Mouse (Mus musculus): Measurements from ENCODE around the gene Ttc9.

Ttc9 gene

DNA sequence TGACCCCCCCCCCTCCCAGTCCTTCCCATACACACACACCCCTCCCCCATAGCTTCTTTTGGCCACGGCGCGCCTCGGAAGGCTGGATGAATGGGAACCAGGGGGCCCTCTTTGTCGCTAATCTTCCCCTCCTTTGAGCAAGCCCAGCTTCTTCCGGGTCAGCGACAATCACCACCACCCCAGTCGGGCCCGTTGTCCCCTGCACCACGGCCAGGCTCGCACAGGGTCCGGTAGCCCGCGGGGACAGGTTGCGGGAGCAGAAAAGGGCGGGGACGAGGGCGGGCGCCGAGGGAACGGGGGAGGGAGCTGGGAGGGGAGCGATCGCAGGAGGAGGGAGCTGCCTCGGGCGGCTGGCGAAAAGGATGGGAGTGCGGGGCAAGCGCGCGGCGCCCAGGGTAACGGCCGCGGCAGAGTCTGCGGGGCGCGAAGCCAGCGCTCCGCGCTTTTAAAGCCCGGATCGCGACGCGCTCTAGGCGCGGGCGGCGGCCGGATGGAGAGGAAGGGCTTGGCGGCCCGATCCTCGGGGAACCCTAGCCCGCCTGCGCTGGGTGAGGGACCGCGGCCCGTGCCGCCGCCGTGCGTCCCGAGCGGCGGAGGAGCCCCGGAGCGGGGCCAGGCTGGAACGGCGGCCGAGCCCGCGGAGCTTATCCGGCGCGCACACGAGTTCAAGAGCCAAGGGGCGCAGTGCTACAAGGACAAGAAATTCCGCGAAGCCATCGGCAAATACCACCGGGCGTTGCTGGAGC lies at the start of gene Ttc9:
Gene Ttc9, plus strand, starts transcription at position 335 of the 746 bp plus-strand sequence.
- DNase-seq (ENCODE audit: low read depth): no peak

- DNase-seq (ENCODE audit: low read depth): peak; percentile 96
Measured at GRCm38 (mm10) chr12:81594902-81595671, 36.0 kb upstream of the Ttc9 start, which contains the start of gene Med6. Gene Med6 (minus strand): TSS chr12:81595008.

GRCm38 (mm10) chr12:81596547-81597262 lies 34.3 kb upstream of the Ttc9 start:
- no peak for DNase-seq (ENCODE audit: low read depth)

DNA sequence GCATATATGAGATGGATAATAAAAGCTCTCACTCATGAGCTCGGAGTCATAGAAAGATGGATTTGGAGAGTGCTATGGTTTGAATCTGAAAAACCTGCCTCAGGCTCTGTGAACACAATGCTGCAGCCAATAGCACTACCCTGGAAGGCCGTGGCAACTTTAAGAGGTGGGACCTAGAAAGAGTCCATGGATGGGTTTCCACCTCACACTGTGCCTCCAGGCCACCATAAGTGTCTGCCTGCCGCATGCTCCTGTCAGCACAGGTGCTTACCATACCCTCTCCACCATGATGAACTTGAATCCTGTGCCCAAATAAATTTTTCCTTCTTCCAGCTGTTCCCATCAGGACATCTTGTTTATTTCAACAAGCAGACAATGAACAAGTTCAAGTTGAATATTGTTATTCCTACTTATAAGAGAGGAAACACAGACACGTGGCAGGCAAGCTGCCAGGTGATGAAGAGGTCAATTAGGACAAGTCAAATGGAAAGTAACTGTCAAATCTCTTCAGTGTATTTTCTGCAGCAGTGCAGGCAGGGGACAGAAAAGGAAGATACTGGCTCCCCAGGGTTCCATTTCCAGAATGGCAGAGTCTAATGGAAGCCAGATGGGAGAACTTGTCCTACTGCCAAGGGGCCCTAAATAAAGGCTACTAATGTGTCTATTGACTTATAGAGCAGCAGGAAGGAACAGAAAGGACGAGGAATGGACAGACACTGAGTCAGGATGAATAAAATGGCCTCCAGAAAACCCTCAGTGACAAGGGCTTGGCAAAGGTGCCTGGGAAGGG lies 25.9 kb upstream of the Ttc9 start:
- no peak for DNase-seq (ENCODE audit: low read depth)

DNA sequence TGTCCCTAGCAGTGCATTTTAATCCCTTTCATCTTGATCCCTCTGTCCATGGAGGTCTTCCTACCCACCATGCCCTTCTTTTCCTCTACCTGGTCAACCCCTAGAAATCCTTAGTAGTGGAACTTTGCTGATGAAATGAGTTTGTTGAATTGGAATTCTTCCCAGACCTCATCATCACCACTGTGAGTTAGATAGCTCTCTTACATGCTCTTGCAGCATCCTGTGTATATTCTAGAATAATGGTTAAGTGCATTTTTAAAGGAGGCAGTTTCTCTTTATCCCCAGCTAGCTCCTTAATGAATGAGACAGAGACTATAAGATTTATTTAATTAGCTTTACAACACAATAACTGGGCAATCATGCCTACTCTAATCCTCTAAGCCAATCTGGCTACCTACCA lies 21.6 kb upstream of the Ttc9 start:
- no peak for DNase-seq (ENCODE audit: low read depth)

DNA sequence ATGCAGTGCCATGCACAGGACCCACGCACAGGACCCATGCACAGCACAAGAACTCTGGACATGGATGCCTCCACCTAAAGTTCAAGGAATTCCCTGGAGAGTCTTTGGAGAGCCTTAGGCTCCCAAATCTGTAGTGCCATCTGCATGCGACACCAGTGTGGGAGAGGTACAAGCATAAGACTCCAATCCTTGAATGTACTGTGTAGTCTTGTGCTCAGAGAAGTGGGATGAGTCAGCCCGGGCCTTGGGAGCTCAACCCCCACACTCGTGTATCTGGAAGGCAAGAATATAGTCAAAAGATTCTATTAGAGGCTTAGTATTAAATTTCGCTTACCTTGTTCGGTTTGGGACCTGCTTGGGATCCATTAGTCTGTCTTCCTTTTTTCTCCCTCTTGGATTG lies 15.2 kb upstream of the Ttc9 start:
- no peak for DNase-seq (ENCODE audit: low read depth)

- no peak for DNase-seq (ENCODE audit: low read depth)
Measured at GRCm38 (mm10) chr12:81616980-81617379, 14.1 kb upstream of the Ttc9 start.

GRCm38 (mm10) chr12:81619302-81619701 lies 11.7 kb upstream of the Ttc9 start:
- DNase-seq (ENCODE audit: low read depth): peak; percentile 69

DNA sequence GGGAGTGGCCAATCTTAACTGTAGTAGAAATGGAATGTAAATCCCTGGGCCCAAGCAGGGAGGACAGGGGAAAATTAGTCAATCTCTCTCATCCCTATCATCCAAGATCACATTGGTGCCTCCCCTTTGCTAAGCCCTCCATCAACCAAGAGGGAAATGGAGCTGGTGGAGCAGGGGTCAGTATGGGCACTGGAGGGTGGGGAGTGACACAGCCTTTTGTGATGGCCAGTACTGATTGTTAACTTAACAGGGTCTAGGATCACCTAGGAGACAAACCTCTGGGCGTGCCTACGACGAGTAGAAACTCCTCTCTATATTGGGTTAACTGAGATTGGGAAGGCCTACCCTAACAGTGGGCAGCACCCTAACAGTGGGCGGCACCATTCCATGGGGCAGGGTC lies 7.7 kb upstream of the Ttc9 start:
- no peak for DNase-seq (ENCODE audit: low read depth)

DNA sequence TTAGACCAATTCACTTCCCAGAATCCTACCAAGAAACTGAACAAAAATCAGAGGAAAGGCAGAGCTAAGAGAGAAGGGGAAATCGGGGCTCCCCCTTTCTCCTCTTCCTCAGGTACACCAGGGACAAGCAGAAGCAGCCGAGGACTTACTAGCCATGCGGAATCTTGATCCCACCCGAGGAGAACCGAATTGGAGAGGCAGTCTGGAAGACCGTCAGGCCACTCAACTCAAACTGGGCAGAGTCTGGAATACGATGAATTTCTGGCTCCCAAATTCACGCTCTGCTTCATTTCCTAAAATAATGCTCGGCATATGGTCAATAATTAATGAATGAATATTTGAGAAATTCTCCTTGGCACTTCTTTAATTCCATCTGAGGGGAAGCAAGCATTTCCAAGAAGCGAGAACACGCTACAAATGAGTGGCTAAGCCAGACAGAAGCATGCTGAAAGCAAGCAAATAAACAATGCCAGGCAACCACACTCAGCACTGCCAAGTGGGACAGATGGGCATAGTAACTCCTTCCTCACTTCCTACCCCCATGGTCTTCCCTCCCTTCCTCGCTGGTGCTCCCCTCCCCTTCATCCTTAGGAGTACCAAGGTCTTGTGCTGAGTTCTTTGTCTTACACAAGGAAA lies 4.7 kb upstream of the Ttc9 start:
- DNase-seq (ENCODE audit: low read depth): no peak

- DNase-seq (ENCODE audit: low read depth): no peak
Measured at GRCm38 (mm10) chr12:81627426-81627825, 3.6 kb upstream of the Ttc9 start.

DNA sequence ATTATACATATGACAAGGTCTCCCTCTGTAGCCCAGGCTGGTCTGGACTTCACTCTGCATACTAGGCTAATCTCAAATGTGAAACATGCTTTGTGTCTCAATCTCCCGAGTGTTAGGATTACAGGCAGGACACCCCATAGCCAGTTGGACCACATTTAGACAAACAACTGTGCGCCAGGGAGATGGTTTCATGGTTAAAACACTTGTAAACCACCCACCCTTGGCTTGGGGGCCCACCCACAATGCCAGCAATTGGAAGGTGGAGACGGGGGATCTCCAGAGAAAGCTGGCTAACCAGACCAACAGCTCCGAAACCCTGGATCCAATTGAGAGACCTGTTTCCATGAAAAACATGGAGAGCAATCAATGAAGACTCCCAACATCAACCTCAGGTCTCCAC lies 3.0 kb upstream of the Ttc9 start:
- no peak for DNase-seq (ENCODE audit: low read depth)

DNA sequence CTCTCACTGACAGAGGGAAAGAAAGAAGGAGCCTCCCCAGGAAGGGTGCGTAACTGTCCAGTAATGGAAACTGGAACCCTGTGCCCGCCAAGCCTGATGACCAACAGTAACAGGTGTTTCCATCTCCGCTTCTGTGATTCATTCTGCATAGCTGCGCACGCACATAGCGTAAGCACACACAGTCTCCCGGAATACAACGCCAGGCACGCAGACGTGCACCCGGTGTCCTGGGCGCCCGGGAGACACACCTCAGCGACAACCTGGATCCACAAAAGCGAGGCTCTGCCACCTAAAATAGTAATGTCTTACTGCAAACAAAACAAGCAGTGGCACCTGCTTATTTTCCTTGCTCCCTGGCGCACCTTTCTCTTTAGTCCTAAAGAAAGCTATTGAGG lies 532 bp upstream of the Ttc9 start:
- no peak for DNase-seq (ENCODE audit: low read depth)

GRCm38 (mm10) chr12:81631661-81632401 lies 782 bp downstream of the Ttc9 start:
- DNase-seq (ENCODE audit: low read depth): no peak

DNA sequence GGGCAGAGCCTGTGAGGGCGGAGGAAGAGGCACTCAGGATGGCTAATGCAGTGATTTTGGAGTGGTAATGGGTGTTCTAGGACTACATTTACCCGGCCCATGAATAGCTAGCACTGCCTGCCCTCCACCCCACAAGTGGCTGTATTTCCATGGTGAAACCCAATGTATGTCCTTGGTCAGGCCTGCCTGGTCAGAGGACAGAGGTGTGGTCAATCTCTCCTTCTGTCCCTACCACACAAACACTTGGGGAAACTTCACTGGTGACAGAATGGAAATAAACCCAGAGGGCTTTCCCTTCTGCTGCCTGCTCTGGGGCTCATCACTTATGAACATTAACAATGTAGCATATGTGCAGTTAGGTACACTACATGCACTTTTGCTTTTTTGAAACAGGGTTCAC lies 2.2 kb downstream of the Ttc9 start:
- DNase-seq (ENCODE audit: low read depth): no peak

DNA sequence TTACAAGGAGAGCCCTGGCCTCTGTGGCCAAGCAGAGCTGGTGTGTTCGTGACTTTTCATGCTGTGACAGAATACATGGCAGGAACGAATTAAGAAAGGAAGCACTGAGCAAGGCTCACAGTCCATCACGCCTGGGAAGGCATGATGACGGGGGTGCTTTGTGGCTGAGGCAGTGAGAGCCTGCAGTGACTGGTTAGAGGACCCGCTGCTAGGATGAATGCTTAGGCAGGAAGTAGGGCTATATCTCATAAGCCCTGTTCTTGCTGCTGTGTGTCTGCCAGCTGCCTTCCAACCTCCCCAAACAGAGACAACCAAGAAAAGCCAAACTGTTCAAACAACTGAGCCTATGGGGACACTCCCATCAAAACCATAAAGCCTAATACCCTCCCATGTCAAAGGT lies 9.6 kb downstream of the Ttc9 start:
- no peak for DNase-seq (ENCODE audit: low read depth)

- no peak for DNase-seq (ENCODE audit: low read depth)
Measured at GRCm38 (mm10) chr12:81642361-81643082, 11.5 kb downstream of the Ttc9 start.

DNA sequence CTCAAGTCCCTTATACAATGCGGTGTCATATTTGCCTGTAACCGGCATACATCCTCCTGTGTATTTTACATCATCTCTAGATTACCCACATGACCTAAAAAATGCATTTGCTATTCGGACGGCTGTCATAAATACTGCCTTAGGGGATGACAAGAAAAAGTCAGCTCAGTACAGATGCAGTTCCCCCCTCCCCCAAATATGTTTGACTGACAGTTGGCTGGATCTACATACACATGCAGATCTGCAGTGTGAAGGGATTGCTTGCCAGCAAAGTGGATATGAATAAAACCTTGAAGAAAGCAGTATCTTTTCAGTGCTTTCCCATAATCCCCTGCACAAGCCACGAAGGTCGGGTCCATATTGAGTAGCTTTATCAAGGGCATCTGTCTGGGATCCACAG lies 15.8 kb downstream of the Ttc9 start:
- no peak for DNase-seq (ENCODE audit: low read depth)

GRCm38 (mm10) chr12:81653344-81653743 lies 22.3 kb downstream of the Ttc9 start:
- DNase-seq (ENCODE audit: low read depth): no peak

- DNase-seq (ENCODE audit: low read depth): no peak
Measured at GRCm38 (mm10) chr12:81657321-81657720, 26.3 kb downstream of the Ttc9 start.

Data from naive thymus-derived CD4-positive, alpha-beta T cell, adult 2 months (primary cell).